Mouse (Mus musculus): ENCODE data around the gene Uox. TPM values are rescaled to one million over a fixed set of nuclear protein-coding genes. Genes with fewer than 3 reads are reported as not detected.

Gene Uox
- total RNA-seq, 2 experiments from 2014 or later, result 0.43 TPM; not detected in 1

- DNase-seq, result no peak
Observed at GRCm38 (mm10) chr3:146583908-146584307, 13.7 kb downstream of the Uox start.

GRCm38 (mm10) chr3:146586616-146587015 lies 16.4 kb downstream of the Uox start:
- no peak for DNase-seq

- no peak for DNase-seq
Observed at GRCm38 (mm10) chr3:146589523-146589922, 19.3 kb downstream of the Uox start.

GRCm38 (mm10) chr3:146591159-146591558 lies 20.9 kb downstream of the Uox start:
- no peak for DNase-seq

GRCm38 (mm10) chr3:146591601-146592000 lies 21.4 kb downstream of the Uox start:
- no peak for DNase-seq

GRCm38 (mm10) chr3:146595440-146595839 lies 25.2 kb downstream of the Uox start:
- DNase-seq, result no peak

GRCm38 (mm10) chr3:146596387-146596786 lies 26.2 kb downstream of the Uox start:
- DNase-seq, result no peak

- DNase-seq, result no peak
Observed at GRCm38 (mm10) chr3:146596864-146597263, 26.6 kb downstream of the Uox start.

- DNase-seq, result no peak
Observed at GRCm38 (mm10) chr3:146598411-146598810, 28.2 kb downstream of the Uox start.

GRCm38 (mm10) chr3:146599198-146599900 lies 29.1 kb downstream of the Uox start:
- no peak for DNase-seq

GRCm38 (mm10) chr3:146601205-146601604 lies 31.0 kb downstream of the Uox start:
- DNase-seq, result no peak

- DNase-seq, result no peak
Observed at GRCm38 (mm10) chr3:146602531-146602930, 32.3 kb downstream of the Uox start.

GRCm38 (mm10) chr3:146604647-146605046 lies 34.4 kb downstream of the Uox start:
- no peak for DNase-seq

GRCm38 (mm10) chr3:146607368-146607767 lies 37.1 kb downstream of the Uox start:
- DNase-seq, result peak in 1 of 2 experiments; percentile 15

- no peak for DNase-seq
Observed at GRCm38 (mm10) chr3:146610322-146610721, 40.1 kb downstream of the Uox start.

- no peak for DNase-seq
Observed at GRCm38 (mm10) chr3:146611261-146611660, 41.0 kb downstream of the Uox start.

GRCm38 (mm10) chr3:146611821-146612220 lies 41.6 kb downstream of the Uox start:
- DNase-seq, result no peak

GRCm38 (mm10) chr3:146615496-146615895 lies 45.3 kb downstream of the Uox start, which contains the start of gene Dnase2b:
Dnase2b (minus strand) TSS chr3:146615596.
- DNase-seq, result no peak

- no peak for DNase-seq
Observed at GRCm38 (mm10) chr3:146616533-146617283, 46.5 kb downstream of the Uox start.

- no peak for DNase-seq
Observed at GRCm38 (mm10) chr3:146617946-146618345, 47.7 kb downstream of the Uox start.

- DNase-seq, result no peak
Observed at GRCm38 (mm10) chr3:146618357-146618756, 48.1 kb downstream of the Uox start.

GRCm38 (mm10) chr3:146620101-146620500 lies 49.9 kb downstream of the Uox start:
- no peak for DNase-seq

- DNase-seq, result peak; percentile 70 to 79
Observed at GRCm38 (mm10) chr3:146620555-146621249, 50.5 kb downstream of the Uox start.
